Mouse (Mus musculus): Measurements from ENCODE around the gene Polr3g. TPM values are rescaled to one million over a fixed set of nuclear protein-coding genes. Genes with fewer than 3 reads are reported as not detected.

Polr3g gene
- polyA plus RNA-seq (2015; fragmentation: Nextera tagmentation; extraction: Ambion mirVana): 3.3 and 3.8 TPM in 2 replicates

GRCm38 (mm10) chr13:81710775-81711545 lies at the start of gene Polr3g, which contains the start of gene Mblac2:
Gene Polr3g (minus strand): TSS chr13:81711013.
Gene Mblac2 (plus strand): TSS chr13:81711341.
- ATAC-seq: peak; percentile 96
- H3K4me3 ChIP-seq (ENCODE audit: low read depth, low read length): peak within 1 kb of the TSS; percentile 91
- peak within 1 kb of the TSS; percentile 87 for H3K9ac ChIP-seq (ENCODE audit: low read depth, low read length)
- H3K27ac ChIP-seq (ENCODE audit: low read length): peak within 1 kb of the TSS; percentile 88
- no peaks in the 10 kb centered on the region for H3K36me3 ChIP-seq (ENCODE audit: control insufficient read depth, insufficient read depth, low read length)
- H3K4me2 ChIP-seq (ENCODE audit: low read length): peak within 1 kb of the TSS; percentile 84
- no peaks in the 10 kb centered on the region for H3K9me3 ChIP-seq (replicated peaks; ENCODE audit: control insufficient read depth, low read length, poor library complexity, severe bottlenecking)
- peaks cover 19% of the 10 kb centered on the region for H3K4me1 ChIP-seq (ENCODE audit: control insufficient read depth, insufficient read depth, low read length)
- H3K27me3 ChIP-seq (ENCODE audit: control insufficient read depth, insufficient read depth, low read depth, low read length): no peaks in the 10 kb centered on the region
- under 1% methylated on average over 60 of the region's 61 CpGs for WGBS

GRCm38 (mm10) chr13:81760379-81760778 lies 49.6 kb upstream of the Polr3g start:
- WGBS: 36% methylated on average over 3 of the region's 3 CpGs
- ATAC-seq: peak; percentile 34; the same call in 1 of the 2 replicates

DNA sequence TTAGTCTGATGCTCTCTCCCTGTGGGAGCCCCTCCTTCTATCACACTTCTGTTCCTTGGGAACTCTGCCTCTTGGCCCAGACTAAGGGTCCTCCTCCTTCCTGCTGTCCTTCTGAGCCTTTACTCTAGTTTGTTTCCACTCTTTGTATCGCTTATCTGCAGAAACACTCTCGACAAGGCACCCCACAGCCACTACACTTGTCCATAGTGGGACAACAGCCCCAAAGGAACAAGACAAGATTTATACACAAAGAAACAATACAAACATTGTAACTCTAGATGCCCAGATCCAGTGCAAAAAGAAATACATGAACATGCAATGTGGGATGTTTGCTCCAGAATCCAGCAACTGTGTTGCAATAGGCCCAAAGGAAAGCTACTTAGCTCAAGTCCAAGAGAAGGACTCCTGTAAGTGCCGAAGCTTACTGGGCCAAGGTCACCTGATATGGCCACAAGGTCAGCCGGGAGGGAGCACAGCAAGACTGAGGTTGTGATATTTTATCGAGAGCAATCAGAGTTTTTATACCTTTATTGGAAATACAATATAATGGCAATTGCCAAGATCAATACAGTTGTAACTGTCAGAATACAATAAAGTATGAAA lies 46.3 kb upstream of the Polr3g start:
- 90% methylated on average over 5 of the region's 5 CpGs for WGBS
- Histone ChIP-seq H3K27ac (ENCODE audit: low read length) (no peak overlapping the region), H3K9ac (ENCODE audit: low read depth, low read length) (no peak overlapping the region), H3K4me1 (ENCODE audit: control insufficient read depth, insufficient read depth, low read length) (no peaks in the 10 kb centered on the region), H3K4me3 (ENCODE audit: low read depth, low read length) (no peak overlapping the region), H3K4me2 (ENCODE audit: low read length) (no peak overlapping the region), H3K9me3 (replicated peaks; ENCODE audit: control insufficient read depth, low read length, poor library complexity, severe bottlenecking) (no peaks in the 10 kb centered on the region), H3K36me3 (ENCODE audit: control insufficient read depth, insufficient read depth, low read length) (no peaks in the 10 kb centered on the region), H3K27me3 (ENCODE audit: control insufficient read depth, insufficient read depth, low read depth, low read length) (no peaks in the 10 kb centered on the region)
- ATAC-seq: no peak

More at GRCm38 (mm10) chr13:81760379-81760778, 49.6 kb upstream of the Polr3g start:
- no peak overlapping the region for H3K4me2 ChIP-seq (ENCODE audit: low read length)
- no peaks in the 10 kb centered on the region for H3K36me3 ChIP-seq (ENCODE audit: control insufficient read depth, insufficient read depth, low read length)
- H3K9ac ChIP-seq (ENCODE audit: low read depth, low read length): no peak overlapping the region
- H3K9me3 ChIP-seq (replicated peaks; ENCODE audit: control insufficient read depth, low read length, poor library complexity, severe bottlenecking): no peaks in the 10 kb centered on the region
- H3K27me3 ChIP-seq (ENCODE audit: control insufficient read depth, insufficient read depth, low read depth, low read length): no peaks in the 10 kb centered on the region
- no peak overlapping the region for H3K4me3 ChIP-seq (ENCODE audit: low read depth, low read length)
- no peak overlapping the region for H3K27ac ChIP-seq (ENCODE audit: low read length)
- no peaks in the 10 kb centered on the region for H3K4me1 ChIP-seq (ENCODE audit: control insufficient read depth, insufficient read depth, low read length)

GRCm38 (mm10) chr13:81755324-81755723 lies 44.5 kb upstream of the Polr3g start:
- WGBS: 92% methylated on average over 1 of the region's 1 CpGs
- H3K4me1 ChIP-seq (ENCODE audit: control insufficient read depth, insufficient read depth, low read length): no peaks in the 10 kb centered on the region
- H3K36me3 ChIP-seq (ENCODE audit: control insufficient read depth, insufficient read depth, low read length): no peaks in the 10 kb centered on the region
- H3K27ac ChIP-seq (ENCODE audit: low read length): no peak overlapping the region
- H3K27me3 ChIP-seq (ENCODE audit: control insufficient read depth, insufficient read depth, low read depth, low read length): no peaks in the 10 kb centered on the region
- no peaks in the 10 kb centered on the region for H3K9me3 ChIP-seq (replicated peaks; ENCODE audit: control insufficient read depth, low read length, poor library complexity, severe bottlenecking)
- no peak overlapping the region for H3K4me3 ChIP-seq (ENCODE audit: low read depth, low read length)
- ATAC-seq: no peak
- no peak overlapping the region for H3K9ac ChIP-seq (ENCODE audit: low read depth, low read length)
- no peak overlapping the region for H3K4me2 ChIP-seq (ENCODE audit: low read length)

DNA sequence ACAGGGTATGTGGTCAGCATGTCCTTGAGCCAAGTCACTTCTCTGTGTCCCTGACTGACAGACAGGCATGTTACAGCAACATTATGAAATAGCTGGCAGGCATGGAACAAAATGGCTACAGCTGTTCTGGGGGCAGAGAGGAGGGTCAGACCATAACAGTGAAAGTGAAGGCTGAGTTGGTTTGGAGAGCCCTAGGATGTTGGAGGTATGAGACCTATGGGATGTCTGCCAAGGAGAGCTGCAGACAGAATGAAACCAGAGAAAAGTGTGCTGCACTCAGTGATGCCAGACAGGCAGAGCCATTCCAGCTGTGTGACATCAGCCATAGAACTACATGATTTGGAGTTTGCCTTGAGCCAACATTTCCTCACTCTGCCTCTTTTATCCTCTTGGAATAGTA lies 44.1 kb upstream of the Polr3g start:
- Histone ChIP-seq H3K9ac (ENCODE audit: low read depth, low read length) (no peak overlapping the region), H3K4me3 (ENCODE audit: low read depth, low read length) (no peak overlapping the region), H3K27me3 (ENCODE audit: control insufficient read depth, insufficient read depth, low read depth, low read length) (no peaks in the 10 kb centered on the region), H3K9me3 (replicated peaks; ENCODE audit: control insufficient read depth, low read length, poor library complexity, severe bottlenecking) (no peaks in the 10 kb centered on the region), H3K4me2 (ENCODE audit: low read length) (no peak overlapping the region), H3K4me1 (ENCODE audit: control insufficient read depth, insufficient read depth, low read length) (no peaks in the 10 kb centered on the region), H3K36me3 (ENCODE audit: control insufficient read depth, insufficient read depth, low read length) (no peaks in the 10 kb centered on the region), H3K27ac (ENCODE audit: low read length) (no peak overlapping the region)
- ATAC-seq: no peak

- H3K36me3 ChIP-seq (ENCODE audit: control insufficient read depth, insufficient read depth, low read length): no peaks in the 10 kb centered on the region
- no peak overlapping the region for H3K4me2 ChIP-seq (ENCODE audit: low read length)
- H3K27me3 ChIP-seq (ENCODE audit: control insufficient read depth, insufficient read depth, low read depth, low read length): no peaks in the 10 kb centered on the region
- 27% methylated on average over 2 of the region's 2 CpGs for WGBS
- H3K9ac ChIP-seq (ENCODE audit: low read depth, low read length): no peak overlapping the region
- no peaks in the 10 kb centered on the region for H3K9me3 ChIP-seq (replicated peaks; ENCODE audit: control insufficient read depth, low read length, poor library complexity, severe bottlenecking)
- no peak for ATAC-seq
- H3K4me3 ChIP-seq (ENCODE audit: low read depth, low read length): no peak overlapping the region
- H3K4me1 ChIP-seq (ENCODE audit: control insufficient read depth, insufficient read depth, low read length): no peaks in the 10 kb centered on the region
- no peak overlapping the region for H3K27ac ChIP-seq (ENCODE audit: low read length)
Observed at GRCm38 (mm10) chr13:81744092-81744396, 33.2 kb upstream of the Polr3g start.

DNA sequence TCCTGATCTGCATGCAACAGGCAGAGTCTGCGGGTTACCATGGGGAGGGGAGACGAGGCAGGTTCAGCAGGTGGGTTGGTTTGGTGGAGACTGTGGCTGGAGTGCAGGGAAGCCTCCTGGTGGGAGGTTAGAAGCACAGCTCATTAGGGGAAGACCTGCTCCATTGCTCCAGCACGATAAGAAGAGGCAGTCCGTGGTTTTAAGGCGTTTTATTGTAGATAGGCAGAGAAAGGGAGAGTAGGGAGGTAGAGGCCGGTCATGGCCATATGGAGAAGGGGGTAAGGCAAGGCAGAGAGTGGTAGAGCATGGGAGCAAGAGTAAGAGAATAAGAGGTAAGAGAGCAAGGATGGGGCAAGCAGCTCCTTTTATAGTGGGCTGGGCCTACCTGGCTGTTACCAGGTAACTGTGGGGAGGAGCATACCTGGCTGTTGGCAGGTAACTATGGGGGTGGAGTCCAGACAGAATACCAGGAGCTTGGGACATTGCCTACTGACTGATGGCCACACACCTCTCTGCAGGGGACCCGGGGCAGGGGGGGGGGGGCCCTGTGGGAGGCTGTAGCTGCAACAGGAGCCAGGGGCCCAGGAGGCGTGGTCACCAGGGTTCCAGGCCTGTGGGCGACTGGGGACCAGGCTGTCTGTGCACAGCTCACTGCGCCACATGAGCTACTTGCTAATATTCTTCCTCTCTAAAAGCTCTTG lies 32.7 kb upstream of the Polr3g start:
- no peak overlapping the region for H3K4me3 ChIP-seq (ENCODE audit: low read depth, low read length)
- 48% methylated on average over 10 of the region's 10 CpGs for WGBS
- no peak overlapping the region for H3K9ac ChIP-seq (ENCODE audit: low read depth, low read length)
- no peak overlapping the region for H3K27ac ChIP-seq (ENCODE audit: low read length)
- no peaks in the 10 kb centered on the region for H3K36me3 ChIP-seq (ENCODE audit: control insufficient read depth, insufficient read depth, low read length)
- ATAC-seq: no peak
- H3K4me1 ChIP-seq (ENCODE audit: control insufficient read depth, insufficient read depth, low read length): no peaks in the 10 kb centered on the region
- H3K27me3 ChIP-seq (ENCODE audit: control insufficient read depth, insufficient read depth, low read depth, low read length): no peaks in the 10 kb centered on the region
- no peak overlapping the region for H3K4me2 ChIP-seq (ENCODE audit: low read length)
- no peaks in the 10 kb centered on the region for H3K9me3 ChIP-seq (replicated peaks; ENCODE audit: control insufficient read depth, low read length, poor library complexity, severe bottlenecking)

GRCm38 (mm10) chr13:81740898-81741297 lies 30.1 kb upstream of the Polr3g start:
- 58% methylated on average over 3 of the region's 3 CpGs for WGBS
- Histone ChIP-seq H3K4me1 (ENCODE audit: control insufficient read depth, insufficient read depth, low read length) (no peaks in the 10 kb centered on the region), H3K27me3 (ENCODE audit: control insufficient read depth, insufficient read depth, low read depth, low read length) (no peaks in the 10 kb centered on the region), H3K9ac (ENCODE audit: low read depth, low read length) (no peak overlapping the region), H3K36me3 (ENCODE audit: control insufficient read depth, insufficient read depth, low read length) (no peaks in the 10 kb centered on the region), H3K9me3 (replicated peaks; ENCODE audit: control insufficient read depth, low read length, poor library complexity, severe bottlenecking) (no peaks in the 10 kb centered on the region), H3K4me2 (ENCODE audit: low read length) (no peak overlapping the region), H3K27ac (ENCODE audit: low read length) (no peak overlapping the region), H3K4me3 (ENCODE audit: low read depth, low read length) (no peak overlapping the region)
- ATAC-seq: no peak

GRCm38 (mm10) chr13:81736606-81737005 lies 25.8 kb upstream of the Polr3g start:
- Histone ChIP-seq H3K9ac (ENCODE audit: low read depth, low read length) (no peak overlapping the region), H3K9me3 (replicated peaks; ENCODE audit: control insufficient read depth, low read length, poor library complexity, severe bottlenecking) (no peaks in the 10 kb centered on the region), H3K4me2 (ENCODE audit: low read length) (no peak overlapping the region), H3K27ac (ENCODE audit: low read length) (no peak overlapping the region), H3K4me3 (ENCODE audit: low read depth, low read length) (no peak overlapping the region), H3K4me1 (ENCODE audit: control insufficient read depth, insufficient read depth, low read length) (no peaks in the 10 kb centered on the region), H3K36me3 (ENCODE audit: control insufficient read depth, insufficient read depth, low read length) (no peaks in the 10 kb centered on the region), H3K27me3 (ENCODE audit: control insufficient read depth, insufficient read depth, low read depth, low read length) (no peaks in the 10 kb centered on the region)
- no peak for ATAC-seq
- WGBS: 83% methylated on average over 5 of the region's 5 CpGs
